Mouse (Mus musculus) brain, adult 10 weeks (tissue): ENCODE data around the gene Emb. TPM values are rescaled to one million over a fixed set of nuclear protein-coding genes. Genes with fewer than 3 reads are reported as not detected.

Experiments
- polyA plus RNA-seq: library from polyadenylated mRNA; stranded (reverse); fragments of 350-450 nt; fragmentation: Illumina TruSeq; extraction: RNeasy Lipid Tissue Mini Kit (QIAGEN cat#74804); gene quantifications from one replicate; pipeline ENCODE4 v1.2.3, GENCODE M21; 2015; ENCODE audit warnings: low read depth, low replicate concordance

Emb gene
- 29.5 TPM for polyA plus RNA-seq

GRCm38 (mm10) chr13:117208236-117208635, at the start of gene Emb:
Gene Emb (plus strand): TSS chr13:117208536.

DNA sequence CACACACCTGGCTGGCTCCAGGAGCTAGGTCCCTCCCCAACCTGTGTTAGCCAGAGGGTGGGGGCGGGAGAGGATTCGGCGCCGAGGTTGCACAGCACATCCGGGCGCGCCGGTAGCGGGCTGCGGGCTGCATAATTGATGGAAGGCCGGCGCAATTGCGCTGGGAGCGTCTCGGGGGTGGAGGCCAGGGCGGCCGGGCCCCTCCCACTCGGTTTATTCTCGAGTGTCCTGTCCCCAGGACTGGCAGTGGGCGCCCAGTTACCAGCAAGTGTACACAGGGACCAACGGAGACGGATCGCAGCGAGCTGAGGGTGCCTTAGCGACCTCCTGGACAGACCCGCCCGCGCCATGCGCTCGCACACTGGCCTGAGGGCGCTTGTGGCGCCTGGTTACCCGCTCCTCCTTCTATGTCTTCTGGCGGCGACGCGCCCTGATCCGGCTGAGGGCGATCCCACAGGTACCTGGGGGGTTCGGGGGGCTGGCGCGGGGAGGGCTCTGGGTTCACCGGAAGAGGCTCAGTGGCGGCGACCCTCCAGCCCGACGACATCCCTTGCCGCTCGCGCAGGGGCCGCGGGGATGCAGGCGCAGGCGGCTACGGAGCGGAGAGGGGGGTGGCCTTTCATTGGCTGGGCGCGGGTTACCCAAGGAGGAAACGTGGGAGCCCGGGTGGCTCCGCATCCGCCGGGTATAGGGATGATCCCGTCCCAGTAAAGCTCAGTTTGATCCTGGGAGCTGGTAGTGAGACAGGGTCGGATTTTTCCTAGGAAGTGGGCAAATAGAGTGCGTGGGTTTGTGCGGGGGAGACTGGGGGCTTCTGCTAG, 12.4 kb downstream of the Emb start, which contains the start of gene Gm17509:
Gene Gm17509, minus strand, starts transcription at position 575 of the 821 bp plus-strand sequence.

Other genes starting within 250 kb of the Emb start
- gene Parp8, start 183.0 kb upstream of the Emb start, polyA plus RNA-seq, result 18.8 TPM
- gene Gm17509, start 12.5 kb downstream of the Emb start, polyA plus RNA-seq, result 0.98 TPM